Mouse (Mus musculus): ENCODE measurements around the gene B230104I21Rik. TPM values are rescaled to one million over a fixed set of nuclear protein-coding genes. Genes with fewer than 3 reads are reported as not detected.

Gene B230104I21Rik
- polyA plus RNA-seq, 1 experiment = not detected

DNA sequence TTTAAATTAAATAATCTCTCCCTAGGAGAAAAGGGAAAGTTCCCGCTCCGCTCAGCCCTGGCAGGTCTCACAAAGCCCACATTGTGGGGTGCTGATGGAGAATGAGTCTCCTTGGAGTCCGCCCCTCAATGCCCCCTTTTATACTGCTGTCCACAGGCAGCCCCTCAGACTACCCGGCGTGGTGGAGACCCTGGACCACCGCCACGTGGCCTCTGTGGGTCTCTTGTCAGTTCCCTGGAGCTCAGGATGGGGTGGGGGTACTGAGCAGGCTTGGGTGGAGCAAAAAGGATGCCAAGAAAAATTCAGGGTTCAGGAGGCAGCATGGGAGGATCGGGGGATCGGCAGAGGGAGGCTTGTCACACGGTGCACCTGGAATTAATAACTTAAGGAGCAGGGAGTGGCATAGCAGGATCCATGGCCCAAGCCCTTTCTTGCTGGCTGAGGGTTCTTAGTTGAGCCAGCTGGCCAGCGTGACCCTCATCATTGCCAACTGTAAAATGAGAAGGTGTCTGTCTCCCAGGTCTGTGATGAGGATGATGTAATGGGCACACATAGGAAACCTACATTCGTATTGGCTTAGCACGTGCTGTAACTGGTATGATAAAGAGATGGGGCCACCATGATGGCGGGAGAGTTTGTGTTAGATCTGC is 60.9 kb downstream of the B230104I21Rik start:
- no peak overlapping the region for H3ac ChIP-seq (ENCODE audit: control insufficient read depth, insufficient read length)

More for the DNA sequence above, 60.9 kb downstream of the B230104I21Rik start:
- Histone ChIP-seq H3K27me3 (ENCODE audit: control insufficient read depth, insufficient read depth, insufficient read length) (no peaks in the 10 kb centered on the region), H3K4me3 (no peak overlapping the region), H3K36me3 (ENCODE audit: control insufficient read depth, insufficient read depth) (no peaks in the 10 kb centered on the region), H3K79me2 (ENCODE audit: control insufficient read depth, insufficient read depth) (no peaks in the 10 kb centered on the region), H3K4me2 (ENCODE audit: low read depth) (no peak overlapping the region)
- TF ChIP-seq SRF (IDR thresholded peaks at IDR 0.05; ENCODE audit: control insufficient read depth, insufficient read length, low read depth) = no peak

Other genes with a start within 250 kb of the B230104I21Rik start
- gene Trp73, start 195.9 kb upstream of the B230104I21Rik start, polyA plus RNA-seq (2012; fragmentation: generic; extraction: Trizol) = not detected
- 23.8 TPM for gene Wrap73, start 193.8 kb upstream of the B230104I21Rik start, polyA plus RNA-seq (2012; fragmentation: generic; extraction: Trizol)
- 96.8 TPM for gene Tprgl, start 175.5 kb upstream of the B230104I21Rik start, polyA plus RNA-seq (2012; fragmentation: generic; extraction: Trizol)
- not detected for gene Megf6, start 165.4 kb upstream of the B230104I21Rik start, polyA plus RNA-seq (2012; fragmentation: generic; extraction: Trizol)
- not detected for gene Arhgef16, start 34.5 kb upstream of the B230104I21Rik start, polyA plus RNA-seq (2012; fragmentation: generic; extraction: Trizol)